8 mouse cellular contexts compared by ENCODE assay signal in genomic region chr4:136021549-136022047, GRCm38 (mm10). TPM values are rescaled to one million over a fixed set of nuclear protein-coding genes. Genes with fewer than 3 reads are reported as not detected.
DNase-seq lines count a peak whose midpoint lies in the region; ATAC-seq lines count a peak whose summit lies in the region.

Gene Eloa, minus strand, starts transcription at chr4:136021763.

- no peaks in the 10 kb centered on the region for H3K36me3 ChIP-seq in hindbrain, embryonic 14.5 days (replicated peaks; ENCODE audit: control insufficient read depth, insufficient read depth)

- peaks cover 15% of the 10 kb centered on the region for H3K4me1 ChIP-seq in hindbrain, embryonic 14.5 days (replicated peaks; ENCODE audit: control insufficient read depth, insufficient read depth, low read length)

- ATAC-seq in hindbrain, embryonic 14.5 days (ENCODE audit: low FRiP score): peak; percentile 98

- no peaks in the 10 kb centered on the region for H3K9me3 ChIP-seq in hindbrain, embryonic 14.5 days (ENCODE audit: control insufficient read depth, low read length)

- peak within 1 kb of the TSS; percentile 91 for H3K9ac ChIP-seq in hindbrain, embryonic 14.5 days

- H3K27me3 ChIP-seq in hindbrain, embryonic 14.5 days (ENCODE audit: control insufficient read depth, insufficient read depth, low read length): no peaks in the 10 kb centered on the region

- peak within 1 kb of the TSS; percentile 84 for H3K27ac ChIP-seq in hindbrain, embryonic 14.5 days

- H3K4me2 ChIP-seq in hindbrain, embryonic 14.5 days (replicated peaks): peak within 1 kb of the TSS; percentile 97

- DNase-seq in R1 (ENCODE audit: low read depth, low spot score): peak; percentile 99
- DNase-seq in cerebellum, postnatal 25 days: peak; percentile 98 to 99
- peak; percentile 98 to 99 for DNase-seq in frontal cortex, postnatal 25 days (ENCODE audit: low spot score in 2 of 2)
- DNase-seq in hindbrain, embryonic 14.5 days (ENCODE audit: low spot score): peak; percentile 96
- DNase-seq in layer of hippocampus, postnatal 36 days: peak; percentile 98 to 99
- DNase-seq in lung, postnatal 36 days: peak; percentile 100
- peak; percentile 99 for DNase-seq in retina, postnatal 1 day
- DNase-seq in urinary bladder, adult 18-20 months (ENCODE audit: low spot score in 2 of 2): peak; percentile 99 to 100

- under 1% methylated on average over 48 of the region's 48 CpGs for WGBS in hindbrain, embryonic 14.5 days

- peak within 1 kb of the TSS; percentile 97 for H3K4me3 ChIP-seq in hindbrain, embryonic 14.5 days (replicated peaks; ENCODE audit: low read length)

RNA-seq across cellular contexts. Expression of gene Eloa, which starts in this region (rescaled TPM):
- 31.1 and 33.3 TPM in 2 replicates for polyA plus RNA-seq in hindbrain, embryonic 14.5 days (2014; fragmentation: Nextera tagmentation; extraction: Ambion mirVana)
- total RNA-seq in layer of hippocampus, postnatal 36 days (2021): 10 to 100 TPM; 28.7 to 30.3 TPM

Comparison
In these comparisons a context has a peak if more than half of its experiments do, and no peak if none do; other contexts are left out.
1. Peak in every context shown above with its lines: DNase-seq, ATAC-seq, H3K4me3 ChIP-seq and H3K27ac ChIP-seq.